Mouse (Mus musculus) embryonic facial prominence, embryonic 10.5 days (tissue): ENCODE results near the gene Mkrn2. TPM values are rescaled to one million over a fixed set of nuclear protein-coding genes. Genes with fewer than 3 reads are reported as not detected.
A peak's percentile ranks its signal among the peaks of the same experiment; 100 is the strongest.

Experiments used
- DNase-seq: peaks from one replicate; pipeline ENCODE4 v3.0.0-alpha.2; 2017; ENCODE audit warnings: low spot score
- H3K27ac ChIP-seq: fragments of 300-500 bp; sonication (generic); replicated peaks from 2 replicates; pipeline ENCODE4 v1.5.1; 2016; ENCODE audit warnings: mild to moderate bottlenecking
- H3K27me3 ChIP-seq: fragments of 300-500 bp; sonication (generic); replicated peaks from 2 replicates; pipeline ENCODE4 v1.6.1; 2016; ENCODE audit warnings: low read depth, mild to moderate bottlenecking; ENCODE audit not compliant: poor library complexity, severe bottlenecking
- H3K36me3 ChIP-seq: fragments of 300-500 bp; sonication (generic); replicated peaks from 2 replicates; pipeline ENCODE4 v1.6.1; 2016; ENCODE audit warnings: mild to moderate bottlenecking, moderate library complexity
- H3K4me1 ChIP-seq: fragments of 300-500 bp; sonication (generic); 2 replicates; pipeline ENCODE4 v1.6.1; 2016
- H3K4me3 ChIP-seq: fragments of 300-500 bp; sonication (generic); 2 replicates; pipeline ENCODE4 v1.5.1; 2016; ENCODE audit warnings: mild to moderate bottlenecking, moderate library complexity
- H3K9me3 ChIP-seq: fragments of 300-500 bp; sonication (generic); 2 replicates; pipeline ENCODE4 v1.6.1; 2016; ENCODE audit warnings: mild to moderate bottlenecking
- WGBS: fragments of 180-500 bp; shearing (Covaris S2); methylation state at CpG from one replicate; pipeline ENCODE4 v1.1.7; 2016; 5-methylcytosine and 5-hydroxymethylcytosine counted together
- polyA plus RNA-seq: library from polyadenylated mRNA; unstranded; fragments of >200 nt; fragmentation: Nextera tagmentation; extraction: Ambion mirVana; gene quantifications from 2 replicates; pipeline ENCODE4 v1.2.1, GENCODE M21; 2016

Gene Mkrn2
- polyA plus RNA-seq, 1 experiment from 2014 or later, result 30.7 TPM

GRCm38 (mm10) chr6:115584176-115584575 is 17.5 kb upstream of the Mkrn2 start:
- Histone ChIP-seq H3K27ac (no peak overlapping the region), H3K4me3 (no peak overlapping the region), H3K9me3 (no peaks in the 10 kb centered on the region), H3K27me3 (no peaks in the 10 kb centered on the region), H3K36me3 (peaks cover 11% of the 10 kb centered on the region; the same call in 1 of the 2 replicates), H3K4me1 (no peaks in the 10 kb centered on the region)
- WGBS, result 80% methylated on average over 3 of the region's 3 CpGs
- no peak for DNase-seq

- no peaks in the 10 kb centered on the region for H3K9me3 ChIP-seq
- no peaks in the 10 kb centered on the region for H3K36me3 ChIP-seq
- H3K27me3 ChIP-seq, result no peaks in the 10 kb centered on the region
- no peak overlapping the region for H3K4me3 ChIP-seq
- WGBS, result 89% methylated on average over 10 of the region's 10 CpGs
- DNase-seq, result no peak
- no peak overlapping the region for H3K27ac ChIP-seq
- no peaks in the 10 kb centered on the region for H3K4me1 ChIP-seq
Measured at GRCm38 (mm10) chr6:115586321-115586720, 15.4 kb upstream of the Mkrn2 start.

- H3K9me3 ChIP-seq, result no peaks in the 10 kb centered on the region
- no peaks in the 10 kb centered on the region for H3K36me3 ChIP-seq
- H3K4me3 ChIP-seq, result no peak overlapping the region
- peaks cover 13% of the 10 kb centered on the region for H3K4me1 ChIP-seq
- H3K27me3 ChIP-seq, result no peaks in the 10 kb centered on the region
- no peak overlapping the region for H3K27ac ChIP-seq
- 88% methylated on average over 19 of the region's 19 CpGs for WGBS
- DNase-seq, result no peak
Measured at GRCm38 (mm10) chr6:115591692-115592359, 9.9 kb upstream of the Mkrn2 start.

- Histone ChIP-seq H3K36me3 (no peaks in the 10 kb centered on the region), H3K27ac (no peak within 1 kb of the TSS), H3K27me3 (no peaks in the 10 kb centered on the region), H3K4me1 (peaks cover 13% of the 10 kb centered on the region), H3K4me3 (no peak within 1 kb of the TSS), H3K9me3 (no peaks in the 10 kb centered on the region)
- DNase-seq, result no peak
- 58% methylated on average over 5 of the region's 5 CpGs for WGBS
Measured at GRCm38 (mm10) chr6:115592458-115592857, 9.2 kb upstream of the Mkrn2 start, which contains the start of gene Mkrn2os. TSS of gene Mkrn2os (minus strand) at chr6:115592576.

GRCm38 (mm10) chr6:115593252-115593651 is 8.4 kb upstream of the Mkrn2 start:
- Histone ChIP-seq H3K27me3 (no peaks in the 10 kb centered on the region), H3K9me3 (no peaks in the 10 kb centered on the region), H3K27ac (no peak overlapping the region), H3K4me1 (peaks cover 13% of the 10 kb centered on the region), H3K36me3 (no peaks in the 10 kb centered on the region), H3K4me3 (no peak overlapping the region)
- 82% methylated on average over 4 of the region's 4 CpGs for WGBS
- no peak for DNase-seq

GRCm38 (mm10) chr6:115594463-115594862 is 7.2 kb upstream of the Mkrn2 start:
- H3K4me3 ChIP-seq, result no peak overlapping the region
- H3K36me3 ChIP-seq, result no peaks in the 10 kb centered on the region
- H3K9me3 ChIP-seq, result no peaks in the 10 kb centered on the region
- WGBS, result 74% methylated on average over 3 of the region's 3 CpGs
- no peak for DNase-seq
- peaks cover 13% of the 10 kb centered on the region for H3K4me1 ChIP-seq
- H3K27me3 ChIP-seq, result no peaks in the 10 kb centered on the region
- H3K27ac ChIP-seq, result no peak overlapping the region

GRCm38 (mm10) chr6:115595667-115596066 is 6.0 kb upstream of the Mkrn2 start:
- 65% methylated on average over 3 of the region's 3 CpGs for WGBS

GRCm38 (mm10) chr6:115601322-115601714 is 384 bp upstream of the Mkrn2 start:
- peaks cover 13% of the 10 kb centered on the region for H3K4me1 ChIP-seq
- no peak for DNase-seq

More at GRCm38 (mm10) chr6:115595667-115596066, 6.0 kb upstream of the Mkrn2 start:
- Histone ChIP-seq H3K4me1 (peaks cover 13% of the 10 kb centered on the region), H3K4me3 (no peak overlapping the region), H3K36me3 (no peaks in the 10 kb centered on the region), H3K27me3 (no peaks in the 10 kb centered on the region), H3K27ac (no peak overlapping the region), H3K9me3 (no peaks in the 10 kb centered on the region)
- no peak for DNase-seq

GRCm38 (mm10) chr6:115606461-115606860 is 4.8 kb downstream of the Mkrn2 start:
- H3K36me3 ChIP-seq, result peaks cover 41% of the 10 kb centered on the region
- H3K27me3 ChIP-seq, result no peaks in the 10 kb centered on the region
- H3K4me3 ChIP-seq, result no peak overlapping the region
- no peaks in the 10 kb centered on the region for H3K9me3 ChIP-seq
- 90% methylated on average over 1 of the region's 1 CpGs for WGBS
- peaks cover 13% of the 10 kb centered on the region for H3K4me1 ChIP-seq
- DNase-seq, result no peak
- H3K27ac ChIP-seq, result no peak overlapping the region

More at GRCm38 (mm10) chr6:115601322-115601714, 384 bp upstream of the Mkrn2 start:
- Histone ChIP-seq H3K36me3 (peaks cover 16% of the 10 kb centered on the region), H3K9me3 (no peaks in the 10 kb centered on the region), H3K27me3 (no peaks in the 10 kb centered on the region), H3K27ac (peak overlapping the region; percentile 89), H3K4me3 (peak overlapping the region; percentile 97)
- 67% methylated on average over 4 of the region's 4 CpGs for WGBS

GRCm38 (mm10) chr6:115607429-115607828 is 5.7 kb downstream of the Mkrn2 start:
- 83% methylated on average over 4 of the region's 4 CpGs for WGBS
- H3K27me3 ChIP-seq, result no peaks in the 10 kb centered on the region

GRCm38 (mm10) chr6:115609121-115609520 is 7.4 kb downstream of the Mkrn2 start:
- no peaks in the 10 kb centered on the region for H3K4me1 ChIP-seq
- no peak overlapping the region for H3K27ac ChIP-seq
- no peaks in the 10 kb centered on the region for H3K9me3 ChIP-seq
- WGBS, result 59% methylated on average over 3 of the region's 3 CpGs
- no peak overlapping the region for H3K4me3 ChIP-seq
- H3K27me3 ChIP-seq, result no peaks in the 10 kb centered on the region
- peaks cover 67% of the 10 kb centered on the region for H3K36me3 ChIP-seq
- peak; percentile 35 for DNase-seq

More at GRCm38 (mm10) chr6:115607429-115607828, 5.7 kb downstream of the Mkrn2 start:
- Histone ChIP-seq H3K9me3 (no peaks in the 10 kb centered on the region), H3K4me1 (peaks cover 9% of the 10 kb centered on the region), H3K4me3 (no peak overlapping the region), H3K27ac (no peak overlapping the region), H3K36me3 (peaks cover 50% of the 10 kb centered on the region)
- no peak for DNase-seq

- no peak for DNase-seq
- no peak overlapping the region for H3K4me3 ChIP-seq
- H3K36me3 ChIP-seq, result peaks cover 73% of the 10 kb centered on the region
- WGBS, result 90% methylated on average over 5 of the region's 5 CpGs
- H3K27me3 ChIP-seq, result no peaks in the 10 kb centered on the region
- H3K27ac ChIP-seq, result no peak overlapping the region
- no peaks in the 10 kb centered on the region for H3K9me3 ChIP-seq
- H3K4me1 ChIP-seq, result no peaks in the 10 kb centered on the region
Measured at GRCm38 (mm10) chr6:115610301-115610700, 8.6 kb downstream of the Mkrn2 start.

GRCm38 (mm10) chr6:115613793-115614192 is 12.1 kb downstream of the Mkrn2 start:
- Histone ChIP-seq H3K27me3 (no peaks in the 10 kb centered on the region), H3K36me3 (peaks cover 97% of the 10 kb centered on the region)
- DNase-seq, result no peak

More at GRCm38 (mm10) chr6:115613793-115614192, 12.1 kb downstream of the Mkrn2 start:
- Histone ChIP-seq H3K4me1 (no peaks in the 10 kb centered on the region), H3K27ac (no peak overlapping the region), H3K4me3 (no peak overlapping the region), H3K9me3 (no peaks in the 10 kb centered on the region)
